Mouse (Mus musculus): ENCODE results near the gene Hal. TPM values are rescaled to one million over a fixed set of nuclear protein-coding genes. Genes with fewer than 3 reads are reported as not detected.
A peak's percentile ranks its signal among the peaks of the same experiment; 100 is the strongest.

Gene Hal
- under 1 TPM in 1 of 2 experiments, not detected in 1; 0.27 TPM for total RNA-seq (2021)
- long read RNA-seq, experiment 1: 0 reads
- long read RNA-seq, experiment 2: 0 reads

- intact Hi-C loops (cut with DNase I): no loop called here
- no peak for TF ChIP-seq CTCF (IDR thresholded peaks at IDR 0.05)
- H3K4me3 ChIP-seq: no peak within 1 kb of the TSS
- DNase-seq (ENCODE audit: extremely low spot score in 1 of 2, low spot score in 2 of 2): no peak
- H3K27ac ChIP-seq: no peak within 1 kb of the TSS
These were observed at the start of gene Hal for GRCm38 (mm10) chr10:93488066-93488827. Gene Hal, plus strand, starts transcription at chr10:93488768.

DNA sequence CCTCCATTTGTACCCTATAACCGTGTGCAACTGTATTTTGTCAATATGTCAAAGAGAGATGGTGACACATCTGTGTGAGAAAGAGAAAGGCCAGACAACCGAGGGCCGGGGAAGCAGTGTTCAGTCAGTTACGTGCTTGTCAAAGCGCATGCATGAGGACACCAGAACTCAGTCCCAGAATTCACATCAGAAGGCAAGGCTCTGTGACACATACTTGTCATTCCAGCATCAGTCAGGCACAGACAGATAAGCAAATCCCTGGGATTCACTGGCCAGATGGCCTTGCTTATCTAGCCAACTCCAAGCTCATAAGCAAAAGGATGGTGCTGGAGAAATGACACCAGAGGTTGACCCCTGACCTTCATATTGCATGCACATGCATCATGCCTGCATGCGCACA lies 47.1 kb upstream of the Hal start:
- H3K4me3 ChIP-seq: no peak overlapping the region
- no peak for TF ChIP-seq CTCF (IDR thresholded peaks at IDR 0.05)
- no peak overlapping the region for H3K27ac ChIP-seq
- DNase-seq (ENCODE audit: extremely low spot score in 1 of 2, low spot score in 2 of 2): no peak
- intact Hi-C loops (cut with DNase I): no loop called here

DNA sequence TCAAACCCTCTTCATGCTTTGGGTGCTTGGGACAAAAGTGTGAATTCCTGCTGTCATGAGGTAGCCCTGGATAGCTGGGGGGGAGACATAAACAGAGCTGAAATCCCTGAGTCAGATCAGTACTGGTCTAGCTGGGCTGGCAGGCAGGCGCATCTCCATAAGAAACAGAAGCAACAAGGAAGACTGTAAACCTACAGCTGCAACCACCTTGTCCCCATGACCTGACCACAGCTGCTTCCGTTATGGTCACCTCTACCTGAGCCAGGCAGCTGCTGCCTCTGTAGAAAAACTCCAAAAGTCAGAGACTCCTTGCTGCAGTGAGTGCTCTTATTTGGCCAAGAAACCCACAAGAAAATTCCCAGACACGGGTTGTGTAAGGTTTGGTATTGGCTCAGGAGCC lies 46.4 kb upstream of the Hal start:
- intact Hi-C loops (cut with DNase I): no loop called here
- no peak for DNase-seq (ENCODE audit: extremely low spot score in 1 of 2, low spot score in 2 of 2)
- Histone ChIP-seq H3K4me3 (no peak overlapping the region), H3K27ac (no peak overlapping the region)
- TF ChIP-seq CTCF (IDR thresholded peaks at IDR 0.05): no peak

- Histone ChIP-seq H3K4me3 (no peak overlapping the region), H3K27ac (no peak overlapping the region)
- TF ChIP-seq CTCF (IDR thresholded peaks at IDR 0.05): no peak
- intact Hi-C loops (cut with DNase I): no loop called here
- no peak for DNase-seq (ENCODE audit: extremely low spot score in 1 of 2, low spot score in 2 of 2)
These were observed 44.2 kb upstream of the Hal start for GRCm38 (mm10) chr10:93444407-93444806.

DNA sequence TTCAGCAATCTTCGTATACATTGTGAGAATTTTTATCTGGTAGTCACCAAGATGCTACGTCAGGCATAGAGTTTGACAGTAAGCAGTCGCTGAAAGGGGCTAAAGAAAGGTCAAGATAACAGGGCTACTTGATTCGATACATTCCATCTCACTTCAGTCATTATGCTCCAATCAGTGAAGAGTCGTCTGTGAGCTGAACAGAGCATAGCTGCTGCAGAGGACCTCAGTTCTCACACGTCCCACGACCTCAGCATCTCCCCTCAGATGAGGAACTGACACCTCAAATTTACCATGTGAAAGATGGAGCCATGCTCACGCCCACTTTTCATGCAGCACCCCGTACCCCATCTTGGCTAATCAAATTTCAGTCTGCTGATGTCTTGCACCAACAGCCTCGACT lies 41.2 kb upstream of the Hal start:
- DNase-seq (ENCODE audit: extremely low spot score in 1 of 2, low spot score in 2 of 2): no peak
- H3K27ac ChIP-seq: no peak overlapping the region
- TF ChIP-seq CTCF (IDR thresholded peaks at IDR 0.05): no peak
- no peak overlapping the region for H3K4me3 ChIP-seq
- intact Hi-C loops (cut with DNase I): no loop called here

- intact Hi-C loops (cut with DNase I): loop anchor here (10.0 kb wide), 1 partner anchor 290 kb away; the partner anchor contains the start of gene Cdk17
- TF ChIP-seq CTCF (IDR thresholded peaks at IDR 0.05): no peak
- DNase-seq (ENCODE audit: extremely low spot score in 1 of 2, low spot score in 2 of 2): no peak
- Histone ChIP-seq H3K4me3 (peak overlapping the region; percentile 97), H3K27ac (no peak overlapping the region)
These were observed 33.9 kb upstream of the Hal start for GRCm38 (mm10) chr10:93454652-93455014.

DNA sequence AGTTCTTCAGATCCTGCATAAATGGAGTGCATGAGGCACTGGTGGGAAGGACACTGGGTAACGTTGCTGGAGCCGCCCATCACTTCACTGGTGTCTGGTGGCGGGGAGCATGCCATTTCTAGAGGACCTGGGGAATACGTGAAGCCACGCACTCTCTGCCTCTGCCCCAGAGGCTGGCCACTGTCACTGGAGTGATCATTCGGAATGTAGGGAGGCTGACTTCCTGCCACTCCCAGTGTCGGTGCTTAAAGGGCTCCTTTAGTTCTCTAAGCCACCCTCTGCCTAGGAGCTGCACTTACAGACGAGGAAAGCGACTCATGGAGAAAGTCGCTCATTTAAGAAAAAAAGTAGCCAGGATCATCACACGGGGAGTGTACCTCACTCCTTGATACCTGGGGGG lies 28.5 kb upstream of the Hal start:
- H3K4me3 ChIP-seq: no peak overlapping the region
- intact Hi-C loops (cut with DNase I): no loop called here
- DNase-seq (ENCODE audit: extremely low spot score in 1 of 2, low spot score in 2 of 2): no peak
- TF ChIP-seq CTCF (IDR thresholded peaks at IDR 0.05): no peak
- H3K27ac ChIP-seq: no peak overlapping the region

GRCm38 (mm10) chr10:93462692-93463382 lies 25.7 kb upstream of the Hal start:
- TF ChIP-seq CTCF (IDR thresholded peaks at IDR 0.05): no peak
- no peak overlapping the region for H3K4me3 ChIP-seq
- DNase-seq (ENCODE audit: extremely low spot score in 1 of 2, low spot score in 2 of 2): no peak
- intact Hi-C loops (cut with DNase I): no loop called here
- no peak overlapping the region for H3K27ac ChIP-seq

GRCm38 (mm10) chr10:93463611-93464010 lies 25.0 kb upstream of the Hal start:
- intact Hi-C loops (cut with DNase I): no loop called here
- H3K27ac ChIP-seq: no peak overlapping the region
- TF ChIP-seq CTCF (IDR thresholded peaks at IDR 0.05): no peak
- H3K4me3 ChIP-seq: no peak overlapping the region
- no peak for DNase-seq (ENCODE audit: extremely low spot score in 1 of 2, low spot score in 2 of 2)

GRCm38 (mm10) chr10:93467259-93467658 lies 21.3 kb upstream of the Hal start:
- DNase-seq (ENCODE audit: extremely low spot score in 1 of 2, low spot score in 2 of 2): no peak
- no peak overlapping the region for H3K27ac ChIP-seq
- H3K4me3 ChIP-seq: no peak overlapping the region
- no peak for TF ChIP-seq CTCF (IDR thresholded peaks at IDR 0.05)
- intact Hi-C loops (cut with DNase I): no loop called here

- H3K27ac ChIP-seq: no peak overlapping the region
- H3K4me3 ChIP-seq: no peak overlapping the region
- no peak for TF ChIP-seq CTCF (IDR thresholded peaks at IDR 0.05)
- intact Hi-C loops (cut with DNase I): no loop called here
- DNase-seq (ENCODE audit: extremely low spot score in 1 of 2, low spot score in 2 of 2): no peak
These were observed 20.8 kb upstream of the Hal start for GRCm38 (mm10) chr10:93467791-93468190.

GRCm38 (mm10) chr10:93471415-93471814 lies 17.2 kb upstream of the Hal start:
- peak; percentile 91 for TF ChIP-seq CTCF (IDR thresholded peaks at IDR 0.05)
- H3K27ac ChIP-seq: no peak overlapping the region
- intact Hi-C loops (cut with DNase I): loop anchor here (1.0 to 10.0 kb wide), 3 partner anchors 46 to 427 kb away; no protein-coding TSS in a partner anchor
- no peak overlapping the region for H3K4me3 ChIP-seq
- peak; percentile 82 to 87 for DNase-seq (ENCODE audit: extremely low spot score in 1 of 2, low spot score in 2 of 2)

Measured in left cerebral cortex, adult 2 months (tissue).